Mouse (Mus musculus): ENCODE data around the gene Gm20532. TPM values are rescaled to one million over a fixed set of nuclear protein-coding genes. Genes with fewer than 3 reads are reported as not detected.

Gene Gm20532
- polyA plus RNA-seq, 1 experiment from 2014 or later, result not detected

GRCm38 (mm10) chr2:26636325-26636635 is 49.8 kb downstream of the Gm20532 start:
- no peak for ATAC-seq (ENCODE audit: insufficient read depth, low FRiP score)
- WGBS, result 19% methylated on average over 2 of the region's 2 CpGs
- H3K36me3 ChIP-seq (ENCODE audit: control insufficient read depth, insufficient read depth, low read length), result peaks cover 13% of the 10 kb centered on the region
- H3K27me3 ChIP-seq (ENCODE audit: control insufficient read depth, insufficient read depth, low read length), result no peaks in the 10 kb centered on the region
- H3K4me1 ChIP-seq (ENCODE audit: control insufficient read depth, insufficient read depth, low read length), result peaks cover 23% of the 10 kb centered on the region
- H3K9me3 ChIP-seq (replicated peaks; ENCODE audit: control insufficient read depth, low read length), result no peaks in the 10 kb centered on the region
- no peak overlapping the region for H3K4me3 ChIP-seq (replicated peaks; ENCODE audit: low read length)
- no peak overlapping the region for H3K27ac ChIP-seq (ENCODE audit: low read length)
- no peak overlapping the region for H3K9ac ChIP-seq (ENCODE audit: low read length)
- no peak overlapping the region for H3K4me2 ChIP-seq (ENCODE audit: low read depth, low read length)

GRCm38 (mm10) chr2:26637316-26637932 is 51.0 kb downstream of the Gm20532 start:
- peaks cover 13% of the 10 kb centered on the region for H3K36me3 ChIP-seq (ENCODE audit: control insufficient read depth, insufficient read depth, low read length)
- no peaks in the 10 kb centered on the region for H3K9me3 ChIP-seq (replicated peaks; ENCODE audit: control insufficient read depth, low read length)
- WGBS, result 78% methylated on average over 4 of the region's 4 CpGs
- H3K9ac ChIP-seq (ENCODE audit: low read length), result no peak overlapping the region
- no peaks in the 10 kb centered on the region for H3K27me3 ChIP-seq (ENCODE audit: control insufficient read depth, insufficient read depth, low read length)
- ATAC-seq (ENCODE audit: insufficient read depth, low FRiP score), result no peak
- H3K4me1 ChIP-seq (ENCODE audit: control insufficient read depth, insufficient read depth, low read length), result peaks cover 23% of the 10 kb centered on the region
- no peak overlapping the region for H3K27ac ChIP-seq (ENCODE audit: low read length)
- no peak overlapping the region for H3K4me2 ChIP-seq (ENCODE audit: low read depth, low read length)
- no peak overlapping the region for H3K4me3 ChIP-seq (replicated peaks; ENCODE audit: low read length)

- Histone ChIP-seq H3K4me3 (replicated peaks; ENCODE audit: low read length) (peak overlapping the region; percentile 87), H3K36me3 (ENCODE audit: control insufficient read depth, insufficient read depth, low read length) (peaks cover 13% of the 10 kb centered on the region), H3K9ac (ENCODE audit: low read length) (peak overlapping the region; percentile 99; the same call in 1 of the 2 replicates), H3K27ac (ENCODE audit: low read length) (no peak overlapping the region), H3K9me3 (replicated peaks; ENCODE audit: control insufficient read depth, low read length) (no peaks in the 10 kb centered on the region), H3K4me1 (ENCODE audit: control insufficient read depth, insufficient read depth, low read length) (peaks cover 23% of the 10 kb centered on the region), H3K4me2 (ENCODE audit: low read depth, low read length) (peak overlapping the region; percentile 84), H3K27me3 (ENCODE audit: control insufficient read depth, insufficient read depth, low read length) (no peaks in the 10 kb centered on the region)
- 79% methylated on average over 5 of the region's 5 CpGs for WGBS
- ATAC-seq (ENCODE audit: insufficient read depth, low FRiP score), result no peak
Observed at GRCm38 (mm10) chr2:26638039-26638438, 51.6 kb downstream of the Gm20532 start.

- no peak overlapping the region for H3K27ac ChIP-seq (ENCODE audit: low read length)
- no peak for ATAC-seq (ENCODE audit: insufficient read depth, low FRiP score)
Observed at GRCm38 (mm10) chr2:26638572-26638971, 52.1 kb downstream of the Gm20532 start.

GRCm38 (mm10) chr2:26639083-26639482 is 52.6 kb downstream of the Gm20532 start:
- Histone ChIP-seq H3K27ac (ENCODE audit: low read length) (peak overlapping the region; percentile 15; the same call in 1 of the 2 replicates), H3K9ac (ENCODE audit: low read length) (peak overlapping the region; percentile 99), H3K4me1 (ENCODE audit: control insufficient read depth, insufficient read depth, low read length) (peaks cover 23% of the 10 kb centered on the region), H3K4me3 (replicated peaks; ENCODE audit: low read length) (peak overlapping the region; percentile 87), H3K27me3 (ENCODE audit: control insufficient read depth, insufficient read depth, low read length) (no peaks in the 10 kb centered on the region), H3K4me2 (ENCODE audit: low read depth, low read length) (peak overlapping the region; percentile 84), H3K9me3 (replicated peaks; ENCODE audit: control insufficient read depth, low read length) (no peaks in the 10 kb centered on the region), H3K36me3 (ENCODE audit: control insufficient read depth, insufficient read depth, low read length) (peaks cover 13% of the 10 kb centered on the region)
- WGBS, result 3% methylated on average over 8 of the region's 8 CpGs
- ATAC-seq (ENCODE audit: insufficient read depth, low FRiP score), result peak; percentile 54; the same call in 1 of the 2 replicates

More at GRCm38 (mm10) chr2:26638572-26638971, 52.1 kb downstream of the Gm20532 start:
- Histone ChIP-seq H3K4me2 (ENCODE audit: low read depth, low read length) (peak overlapping the region; percentile 84), H3K9ac (ENCODE audit: low read length) (peak overlapping the region; percentile 99), H3K9me3 (replicated peaks; ENCODE audit: control insufficient read depth, low read length) (no peaks in the 10 kb centered on the region), H3K4me1 (ENCODE audit: control insufficient read depth, insufficient read depth, low read length) (peaks cover 23% of the 10 kb centered on the region), H3K36me3 (ENCODE audit: control insufficient read depth, insufficient read depth, low read length) (peaks cover 13% of the 10 kb centered on the region), H3K27me3 (ENCODE audit: control insufficient read depth, insufficient read depth, low read length) (no peaks in the 10 kb centered on the region), H3K4me3 (replicated peaks; ENCODE audit: low read length) (peak overlapping the region; percentile 87)
- WGBS, result 63% methylated on average over 5 of the region's 5 CpGs

- peak; percentile 83 for ATAC-seq (ENCODE audit: insufficient read depth, low FRiP score)
- Histone ChIP-seq H3K4me1 (ENCODE audit: control insufficient read depth, insufficient read depth, low read length) (peaks cover 23% of the 10 kb centered on the region), H3K36me3 (ENCODE audit: control insufficient read depth, insufficient read depth, low read length) (peaks cover 13% of the 10 kb centered on the region), H3K9me3 (replicated peaks; ENCODE audit: control insufficient read depth, low read length) (no peaks in the 10 kb centered on the region), H3K4me2 (ENCODE audit: low read depth, low read length) (peak overlapping the region; percentile 84), H3K4me3 (replicated peaks; ENCODE audit: low read length) (peak overlapping the region; percentile 87), H3K9ac (ENCODE audit: low read length) (peak overlapping the region; percentile 99), H3K27me3 (ENCODE audit: control insufficient read depth, insufficient read depth, low read length) (no peaks in the 10 kb centered on the region), H3K27ac (ENCODE audit: low read length) (peak overlapping the region; percentile 92)
- 4% methylated on average over 49 of the region's 49 CpGs for WGBS
Observed at GRCm38 (mm10) chr2:26639838-26640830, 53.7 kb downstream of the Gm20532 start.

- no peak for ATAC-seq (ENCODE audit: insufficient read depth, low FRiP score)
- H3K36me3 ChIP-seq (ENCODE audit: control insufficient read depth, insufficient read depth, low read length), result peaks cover 5% of the 10 kb centered on the region; the same call in 1 of the 2 replicates
- H3K27me3 ChIP-seq (ENCODE audit: control insufficient read depth, insufficient read depth, low read length), result no peaks in the 10 kb centered on the region
- 67% methylated on average over 7 of the region's 7 CpGs for WGBS
- no peak overlapping the region for H3K9ac ChIP-seq (ENCODE audit: low read length)
- no peaks in the 10 kb centered on the region for H3K9me3 ChIP-seq (replicated peaks; ENCODE audit: control insufficient read depth, low read length)
- H3K4me3 ChIP-seq (replicated peaks; ENCODE audit: low read length), result no peak overlapping the region
- peaks cover 23% of the 10 kb centered on the region for H3K4me1 ChIP-seq (ENCODE audit: control insufficient read depth, insufficient read depth, low read length)
- H3K4me2 ChIP-seq (ENCODE audit: low read depth, low read length), result no peak overlapping the region
- peak overlapping the region; percentile 92; the same call in 1 of the 2 replicates for H3K27ac ChIP-seq (ENCODE audit: low read length)
Observed at GRCm38 (mm10) chr2:26641006-26641647, 54.7 kb downstream of the Gm20532 start.

- H3K9me3 ChIP-seq (replicated peaks; ENCODE audit: control insufficient read depth, low read length), result no peaks in the 10 kb centered on the region
- H3K9ac ChIP-seq (ENCODE audit: low read length), result no peak overlapping the region
- H3K27me3 ChIP-seq (ENCODE audit: control insufficient read depth, insufficient read depth, low read length), result no peaks in the 10 kb centered on the region
- H3K36me3 ChIP-seq (ENCODE audit: control insufficient read depth, insufficient read depth, low read length), result no peaks in the 10 kb centered on the region
- H3K27ac ChIP-seq (ENCODE audit: low read length), result no peak overlapping the region
- ATAC-seq (ENCODE audit: insufficient read depth, low FRiP score), result no peak
- no peak overlapping the region for H3K4me2 ChIP-seq (ENCODE audit: low read depth, low read length)
- no peak overlapping the region for H3K4me3 ChIP-seq (replicated peaks; ENCODE audit: low read length)
- WGBS, result 47% methylated on average over 2 of the region's 2 CpGs
- H3K4me1 ChIP-seq (ENCODE audit: control insufficient read depth, insufficient read depth, low read length), result peaks cover 6% of the 10 kb centered on the region
Observed at GRCm38 (mm10) chr2:26643942-26644341, 57.5 kb downstream of the Gm20532 start.

Data from stomach, embryonic 16.5 days (tissue).